Mouse (Mus musculus) inflammation-experienced regulatory T-cells, adult 6 months (primary cell): ENCODE data around the gene D11Wsu47e. TPM values are rescaled to one million over a fixed set of nuclear protein-coding genes. Genes with fewer than 3 reads are reported as not detected.

Experiments
- ATAC-seq: one replicate; pipeline ENCODE4 v1.8.0; 2017
- polyA plus RNA-seq, 3 experiments: library from polyadenylated mRNA; unstranded; fragments of 100-300 nt; shearing (Covaris generic); gene quantifications; one replicate each; pipeline ENCODE4 v1.2.1; 2017

The D11Wsu47e gene
- polyA plus RNA-seq, 3 experiments from 2014 or later = 6.7 to 8.8 (median 8.0) TPM

- no peak for ATAC-seq
These were observed 24.5 kb downstream of the D11Wsu47e start for GRCm38 (mm10) chr11:113708629-113709213.

- ATAC-seq = no peak
These were observed 25.1 kb downstream of the D11Wsu47e start for GRCm38 (mm10) chr11:113709272-113709671.

GRCm38 (mm10) chr11:113709731-113710256 is 25.6 kb downstream of the D11Wsu47e start, which contains the start of gene Cpsf4l:
Gene Cpsf4l (minus strand): TSS chr11:113710017.
- ATAC-seq = no peak

GRCm38 (mm10) chr11:113710257-113710777 is 26.1 kb downstream of the D11Wsu47e start:
- no peak for ATAC-seq

- ATAC-seq = no peak
These were observed 26.8 kb downstream of the D11Wsu47e start for GRCm38 (mm10) chr11:113711061-113711460.

GRCm38 (mm10) chr11:113715078-113715674 is 31.0 kb downstream of the D11Wsu47e start:
- ATAC-seq = no peak

GRCm38 (mm10) chr11:113716132-113716531 is 31.9 kb downstream of the D11Wsu47e start:
- ATAC-seq = no peak

- no peak for ATAC-seq
These were observed 33.7 kb downstream of the D11Wsu47e start for GRCm38 (mm10) chr11:113717767-113718424.

- no peak for ATAC-seq
These were observed 38.3 kb downstream of the D11Wsu47e start for GRCm38 (mm10) chr11:113722405-113723090.

- ATAC-seq = no peak
These were observed 41.2 kb downstream of the D11Wsu47e start for GRCm38 (mm10) chr11:113725235-113726048.

GRCm38 (mm10) chr11:113726994-113727888 is 43.0 kb downstream of the D11Wsu47e start:
- ATAC-seq = no peak

- no peak for ATAC-seq
These were observed 43.8 kb downstream of the D11Wsu47e start for GRCm38 (mm10) chr11:113727992-113728391.

- ATAC-seq = no peak
These were observed 45.0 kb downstream of the D11Wsu47e start for GRCm38 (mm10) chr11:113729239-113729638.

- no peak for ATAC-seq
These were observed 45.7 kb downstream of the D11Wsu47e start for GRCm38 (mm10) chr11:113729917-113730316.

GRCm38 (mm10) chr11:113730879-113731278 is 46.7 kb downstream of the D11Wsu47e start:
- no peak for ATAC-seq

GRCm38 (mm10) chr11:113731945-113732612 is 47.9 kb downstream of the D11Wsu47e start:
- no peak for ATAC-seq

GRCm38 (mm10) chr11:113733631-113734364 is 49.6 kb downstream of the D11Wsu47e start:
- ATAC-seq = no peak

GRCm38 (mm10) chr11:113735151-113735550 is 50.9 kb downstream of the D11Wsu47e start:
- ATAC-seq = no peak

GRCm38 (mm10) chr11:113736848-113737552 is 52.8 kb downstream of the D11Wsu47e start:
- ATAC-seq = no peak
